Mouse (Mus musculus) MEL (cell line): Measurements from ENCODE around the gene Cetn4.

ENCODE experiments used
- ETS1 ChIP-seq: IDR thresholded peaks from 2 replicates; pipeline ENCODE4 v1.6.1; 2012; ENCODE audit warnings: low read depth, mild to moderate bottlenecking, inconsistent platforms, low read length, improper control_type of control experiment, moderate library complexity
- GABPA ChIP-seq: IDR thresholded peaks from 2 replicates; pipeline ENCODE4 v1.6.1; 2012; ENCODE audit warnings: low read depth, mild to moderate bottlenecking, inconsistent platforms, low read length, improper control_type of control experiment, moderate library complexity
- MAX ChIP-seq: IDR thresholded peaks from 2 replicates; pipeline ENCODE4 v1.6.1; 2011; ENCODE audit warnings: low read length, improper control_type of control experiment
- MXI1 ChIP-seq: IDR thresholded peaks from 2 replicates; pipeline ENCODE4 v1.6.1; 2011; ENCODE audit warnings: mild to moderate bottlenecking, low read depth, low read length, improper control_type of control experiment
- POLR2A ChIP-seq, 2 experiments: IDR thresholded peaks; 2 replicates each; pipeline ENCODE4 v1.6.1; 2011 to 2012; ENCODE audit warnings: low read length in 2 of 2, mild to moderate bottlenecking in 2 of 2, control low read depth in 1 of 2, improper control_type of control experiment in 1 of 2, low read depth in 1 of 2, moderate library complexity in 1 of 2; ENCODE audit not compliant: control insufficient read depth in 1 of 2, insufficient read depth in 1 of 2, poor library complexity in 1 of 2
- TCF12 ChIP-seq: IDR thresholded peaks from 2 replicates; pipeline ENCODE4 v1.6.1; 2014; ENCODE audit warnings: low read depth, mild to moderate bottlenecking, inconsistent platforms, low read length, improper control_type of control experiment, moderate library complexity

GRCm38 (mm10) chr3:37291929-37292328 is 20.6 kb downstream of the Cetn4 start:
- no peak for TF ChIP-seq MXI1
- no peak for TF ChIP-seq POLR2A (IDR thresholded peaks at IDR 0.05; ENCODE audit: control insufficient read depth in 1 of 2, insufficient read depth in 1 of 2, low read depth in 1 of 2, low read length in 2 of 2, poor library complexity in 1 of 2)
- TF ChIP-seq TCF12, result no peak
- no peak for TF ChIP-seq GABPA
- TF ChIP-seq ETS1, result no peak
- no peak for TF ChIP-seq MAX
